Mouse (Mus musculus) neural tube, embryonic 13.5 days (tissue): Measurements from ENCODE around the gene Gm26897. TPM values are rescaled to one million over a fixed set of nuclear protein-coding genes. Genes with fewer than 3 reads are reported as not detected.

ENCODE experiments used
- ATAC-seq: fragments of 200-750 bp; cut with Nextera tagmentation; 2 replicates; pipeline ENCODE4 v1.8.0; 2017; ENCODE audit warnings: low read depth, mild to moderate bottlenecking, moderate TSS enrichment, moderate library complexity
- H3K27ac ChIP-seq: fragments of 300-500 bp; sonication (generic); replicated peaks from 2 replicates; pipeline ENCODE4 v1.5.1; 2015; ENCODE audit warnings: moderate library complexity, mild to moderate bottlenecking, inconsistent platforms
- H3K27me3 ChIP-seq: fragments of 300-500 bp; sonication (generic); 2 replicates; pipeline ENCODE4 v1.6.1; 2015; ENCODE audit warnings: mild to moderate bottlenecking, inconsistent platforms
- H3K36me3 ChIP-seq: fragments of 300-500 bp; sonication (generic); 2 replicates; pipeline ENCODE4 v1.6.1; 2015; ENCODE audit warnings: mild to moderate bottlenecking, inconsistent platforms
- H3K4me1 ChIP-seq: fragments of 300-500 bp; sonication (generic); replicated peaks from 2 replicates; pipeline ENCODE4 v1.6.1; 2015; ENCODE audit warnings: inconsistent platforms
- H3K4me2 ChIP-seq: fragments of 300-500 bp; sonication (generic); 2 replicates; pipeline ENCODE4 v1.6.1; 2015; ENCODE audit warnings: inconsistent platforms, mild to moderate bottlenecking, moderate library complexity
- H3K4me3 ChIP-seq: fragments of 300-500 bp; sonication (generic); 2 replicates; pipeline ENCODE4 v1.5.1; 2015; ENCODE audit warnings: mild to moderate bottlenecking, inconsistent platforms
- H3K9ac ChIP-seq: fragments of 300-500 bp; sonication (generic); 2 replicates; pipeline ENCODE4 v1.6.1; 2015; ENCODE audit warnings: moderate library complexity, mild to moderate bottlenecking, inconsistent platforms
- H3K9me3 ChIP-seq: fragments of 300-500 bp; sonication (generic); 2 replicates; pipeline ENCODE4 v1.6.1; 2016; ENCODE audit warnings: inconsistent platforms
- WGBS: fragments of 180-500 bp; shearing (Covaris S2); methylation state at CpG from one replicate; pipeline ENCODE4 v1.1.7; 2015; 5-methylcytosine and 5-hydroxymethylcytosine counted together
- polyA plus RNA-seq: library from polyadenylated mRNA; unstranded; fragments of >200 nt; fragmentation: Nextera tagmentation; extraction: Ambion mirVana; gene quantifications from 2 replicates; pipeline ENCODE4 v1.2.1, GENCODE M21; 2015

Gene Gm26897
- polyA plus RNA-seq, 1 experiment from 2014 or later = not detected

GRCm38 (mm10) chr5:111755330-111755729, 21.6 kb downstream of the Gm26897 start:
- H3K27ac ChIP-seq = no peak overlapping the region; the same call in 1 of the 2 replicates
- H3K4me1 ChIP-seq = peaks cover 11% of the 10 kb centered on the region
- no peaks in the 10 kb centered on the region for H3K27me3 ChIP-seq
- H3K9ac ChIP-seq = no peak overlapping the region
- WGBS = 8% methylated on average over 5 of the region's 5 CpGs
- H3K4me2 ChIP-seq = peak overlapping the region; percentile 34; the same call in 1 of the 2 replicates
- H3K36me3 ChIP-seq = no peaks in the 10 kb centered on the region
- no peak for ATAC-seq
- no peaks in the 10 kb centered on the region for H3K9me3 ChIP-seq
- H3K4me3 ChIP-seq = no peak overlapping the region

- 18% methylated on average over 10 of the region's 10 CpGs for WGBS
- H3K4me3 ChIP-seq = peak overlapping the region; percentile 28
Measured at GRCm38 (mm10) chr5:111760721-111761480, 27.2 kb downstream of the Gm26897 start.

GRCm38 (mm10) chr5:111761574-111761973, 27.9 kb downstream of the Gm26897 start:
- WGBS = under 1% methylated on average over 12 of the region's 12 CpGs
- Histone ChIP-seq H3K9me3 (no peaks in the 10 kb centered on the region), H3K9ac (peak overlapping the region; percentile 52), H3K4me3 (peak overlapping the region; percentile 28), H3K4me1 (peaks cover 35% of the 10 kb centered on the region), H3K4me2 (peak overlapping the region; percentile 56), H3K36me3 (no peaks in the 10 kb centered on the region), H3K27ac (peak overlapping the region; percentile 89), H3K27me3 (no peaks in the 10 kb centered on the region)
- ATAC-seq = peak; percentile 49; the same call in 1 of the 2 replicates

More at GRCm38 (mm10) chr5:111760721-111761480, 27.2 kb downstream of the Gm26897 start:
- Histone ChIP-seq H3K9me3 (no peaks in the 10 kb centered on the region), H3K27ac (peak overlapping the region; percentile 89), H3K9ac (peak overlapping the region; percentile 52), H3K4me2 (peak overlapping the region; percentile 56), H3K36me3 (no peaks in the 10 kb centered on the region), H3K27me3 (no peaks in the 10 kb centered on the region), H3K4me1 (peaks cover 35% of the 10 kb centered on the region)
- peak; percentile 40; the same call in 1 of the 2 replicates for ATAC-seq

GRCm38 (mm10) chr5:111762085-111762484, 28.4 kb downstream of the Gm26897 start:
- Histone ChIP-seq H3K9me3 (no peaks in the 10 kb centered on the region), H3K4me2 (peak overlapping the region; percentile 56), H3K4me1 (peaks cover 35% of the 10 kb centered on the region), H3K27ac (peak overlapping the region; percentile 89), H3K4me3 (peak overlapping the region; percentile 28), H3K36me3 (no peaks in the 10 kb centered on the region), H3K9ac (peak overlapping the region; percentile 52; the same call in 1 of the 2 replicates), H3K27me3 (no peaks in the 10 kb centered on the region)
- ATAC-seq = peak; percentile 61; the same call in 1 of the 2 replicates
- WGBS = 4% methylated on average over 17 of the region's 17 CpGs

GRCm38 (mm10) chr5:111765671-111766290, 32.1 kb downstream of the Gm26897 start:
- H3K9ac ChIP-seq = no peak overlapping the region
- 75% methylated on average over 15 of the region's 15 CpGs for WGBS
- H3K36me3 ChIP-seq = no peaks in the 10 kb centered on the region
- no peak overlapping the region for H3K4me2 ChIP-seq
- H3K9me3 ChIP-seq = no peaks in the 10 kb centered on the region
- peaks cover 40% of the 10 kb centered on the region for H3K4me1 ChIP-seq
- no peaks in the 10 kb centered on the region for H3K27me3 ChIP-seq
- ATAC-seq = no peak
- no peak overlapping the region for H3K27ac ChIP-seq
- H3K4me3 ChIP-seq = no peak overlapping the region

GRCm38 (mm10) chr5:111766696-111767095, 33.0 kb downstream of the Gm26897 start:
- no peak overlapping the region for H3K27ac ChIP-seq
- no peaks in the 10 kb centered on the region for H3K27me3 ChIP-seq
- no peak overlapping the region for H3K4me2 ChIP-seq
- H3K36me3 ChIP-seq = no peaks in the 10 kb centered on the region
- ATAC-seq = no peak
- peaks cover 38% of the 10 kb centered on the region for H3K4me1 ChIP-seq
- WGBS = 87% methylated on average over 4 of the region's 4 CpGs
- no peak overlapping the region for H3K4me3 ChIP-seq
- H3K9ac ChIP-seq = no peak overlapping the region
- H3K9me3 ChIP-seq = no peaks in the 10 kb centered on the region

GRCm38 (mm10) chr5:111770266-111770665, 36.5 kb downstream of the Gm26897 start:
- Histone ChIP-seq H3K9ac (peak overlapping the region; percentile 31; the same call in 1 of the 2 replicates), H3K4me1 (peaks cover 41% of the 10 kb centered on the region), H3K4me3 (no peak overlapping the region), H3K27me3 (no peaks in the 10 kb centered on the region), H3K4me2 (peak overlapping the region; percentile 38), H3K27ac (no peak overlapping the region), H3K9me3 (no peaks in the 10 kb centered on the region), H3K36me3 (no peaks in the 10 kb centered on the region)
- 10% methylated on average over 15 of the region's 15 CpGs for WGBS
- peak; percentile 37; the same call in 1 of the 2 replicates for ATAC-seq

- peak overlapping the region; percentile 67 for H3K27ac ChIP-seq
- no peaks in the 10 kb centered on the region for H3K9me3 ChIP-seq
- no peaks in the 10 kb centered on the region for H3K27me3 ChIP-seq
- peak; percentile 66 for ATAC-seq
- H3K4me3 ChIP-seq = no peak overlapping the region
- no peak overlapping the region for H3K9ac ChIP-seq
- no peak overlapping the region for H3K4me2 ChIP-seq
- 11% methylated on average over 8 of the region's 8 CpGs for WGBS
- H3K4me1 ChIP-seq = peaks cover 41% of the 10 kb centered on the region
- H3K36me3 ChIP-seq = no peaks in the 10 kb centered on the region
Measured at GRCm38 (mm10) chr5:111772127-111772526, 38.4 kb downstream of the Gm26897 start.

GRCm38 (mm10) chr5:111772591-111773406, 39.1 kb downstream of the Gm26897 start:
- Histone ChIP-seq H3K4me3 (no peak overlapping the region), H3K36me3 (no peaks in the 10 kb centered on the region), H3K9me3 (no peaks in the 10 kb centered on the region), H3K4me1 (peaks cover 41% of the 10 kb centered on the region), H3K27ac (peak overlapping the region; percentile 67), H3K4me2 (no peak overlapping the region), H3K9ac (no peak overlapping the region), H3K27me3 (no peaks in the 10 kb centered on the region)
- ATAC-seq = no peak
- WGBS = 40% methylated on average over 13 of the region's 13 CpGs

GRCm38 (mm10) chr5:111773407-111773733, 39.6 kb downstream of the Gm26897 start:
- 53% methylated on average over 5 of the region's 5 CpGs for WGBS
- Histone ChIP-seq H3K36me3 (no peaks in the 10 kb centered on the region), H3K4me2 (no peak overlapping the region), H3K4me1 (peaks cover 41% of the 10 kb centered on the region), H3K4me3 (no peak overlapping the region), H3K27ac (peak overlapping the region; percentile 67), H3K9me3 (no peaks in the 10 kb centered on the region), H3K9ac (no peak overlapping the region), H3K27me3 (no peaks in the 10 kb centered on the region)
- peak; percentile 45; the same call in 1 of the 2 replicates for ATAC-seq

GRCm38 (mm10) chr5:111776246-111776645, 42.5 kb downstream of the Gm26897 start:
- H3K27ac ChIP-seq = no peak overlapping the region
- no peak overlapping the region for H3K4me2 ChIP-seq
- no peaks in the 10 kb centered on the region for H3K36me3 ChIP-seq
- no peaks in the 10 kb centered on the region for H3K27me3 ChIP-seq
- 88% methylated on average over 6 of the region's 6 CpGs for WGBS
- no peak overlapping the region for H3K9ac ChIP-seq
- H3K9me3 ChIP-seq = no peaks in the 10 kb centered on the region
- H3K4me3 ChIP-seq = no peak overlapping the region
- peaks cover 26% of the 10 kb centered on the region for H3K4me1 ChIP-seq
- no peak for ATAC-seq

GRCm38 (mm10) chr5:111778093-111778492, 44.4 kb downstream of the Gm26897 start:
- Histone ChIP-seq H3K9me3 (no peaks in the 10 kb centered on the region), H3K4me2 (no peak overlapping the region), H3K9ac (no peak overlapping the region), H3K4me1 (peaks cover 9% of the 10 kb centered on the region), H3K27ac (no peak overlapping the region), H3K36me3 (no peaks in the 10 kb centered on the region), H3K4me3 (no peak overlapping the region), H3K27me3 (no peaks in the 10 kb centered on the region)
- WGBS = 76% methylated on average over 5 of the region's 5 CpGs
- ATAC-seq = no peak
